In genomic region chr6:51998409-51999156, GRCm38 (mm10) we compare ENCODE assay signal across 9 mouse cellular contexts. TPM values are rescaled to one million over a fixed set of nuclear protein-coding genes. Genes with fewer than 3 reads are reported as not detected.
DNase-seq lines count a peak whose midpoint lies in the region; ATAC-seq and TF ChIP-seq lines count a peak whose summit lies in the region.
"Had no signal": no experiment of that assay in that cellular context is flagged by ENCODE, and none has a peak within 500 bp of the region (broad histone marks: within the 10 kb centered on the region; RNA-seq: fewer than 3 reads in every experiment).

No protein-coding gene starts in this region.

- intact Hi-C loops in gastrocnemius, adult 2 months (cut with DNase I), result loop anchor here (5.0 kb wide), 1 partner anchor 126 kb away; no protein-coding TSS in a partner anchor
- intact Hi-C loops in gastrocnemius, postnatal 14 days (cut with DNase I; ENCODE audit: low total_unique reads), result no loop called here

- H3K4me3 ChIP-seq in gastrocnemius, adult 2 months, result no peak overlapping the region
- H3K4me3 ChIP-seq in neural tube, embryonic 12.5 days, result no peak overlapping the region
- H3K4me3 ChIP-seq in neural tube, embryonic 15.5 days (replicated peaks), result no peak overlapping the region
- H3K4me3 ChIP-seq in stomach, postnatal 0 days (ENCODE audit: low read depth, low read length), result no peak overlapping the region
- H3K4me3 ChIP-seq: midbrain, embryonic 12.5 days had no signal

- no peaks in the 10 kb centered on the region for H3K9me3 ChIP-seq in neural tube, embryonic 12.5 days
- H3K9me3 ChIP-seq in neural tube, embryonic 15.5 days (replicated peaks), result no peaks in the 10 kb centered on the region
- H3K9me3 ChIP-seq in stomach, postnatal 0 days (ENCODE audit: control insufficient read depth, low read length), result no peaks in the 10 kb centered on the region
- H3K9me3 ChIP-seq: midbrain, embryonic 12.5 days had no signal

- no peak overlapping the region for H3K9ac ChIP-seq in neural tube, embryonic 12.5 days
- no peak overlapping the region for H3K9ac ChIP-seq in neural tube, embryonic 15.5 days (replicated peaks)
- H3K9ac ChIP-seq in stomach, postnatal 0 days (ENCODE audit: low read length), result no peak overlapping the region
- H3K9ac ChIP-seq: midbrain, embryonic 12.5 days had no signal

- peak; percentile 60 for TF ChIP-seq CTCF in gastrocnemius, adult 2 months (IDR thresholded peaks at IDR 0.05)
- TF ChIP-seq CTCF in stomach, postnatal 0 days (IDR thresholded peaks at IDR 0.05; ENCODE audit: low read depth), result peak; percentile 77

- peak; percentile 72 for ATAC-seq in neural tube, embryonic 12.5 days (ENCODE audit: low FRiP score, low read depth)
- no peak for ATAC-seq in neural tube, embryonic 15.5 days (ENCODE audit: low FRiP score)
- no peak for ATAC-seq in stomach, postnatal 0 days (ENCODE audit: low FRiP score, low TSS enrichment)
- ATAC-seq in megakaryocyte, adult 5-6 weeks (ENCODE audit: poor library complexity, severe bottlenecking), result no peak

- no peaks in the 10 kb centered on the region for H3K36me3 ChIP-seq in neural tube, embryonic 12.5 days
- no peaks in the 10 kb centered on the region for H3K36me3 ChIP-seq in neural tube, embryonic 15.5 days
- no peaks in the 10 kb centered on the region for H3K36me3 ChIP-seq in stomach, postnatal 0 days (ENCODE audit: control insufficient read depth, insufficient read depth, low read length)
- H3K36me3 ChIP-seq: midbrain, embryonic 12.5 days had no signal

- no peaks in the 10 kb centered on the region for H3K27me3 ChIP-seq in neural tube, embryonic 12.5 days (replicated peaks)
- H3K27me3 ChIP-seq in neural tube, embryonic 15.5 days (replicated peaks), result no peaks in the 10 kb centered on the region
- no peaks in the 10 kb centered on the region for H3K27me3 ChIP-seq in stomach, postnatal 0 days (ENCODE audit: control insufficient read depth, insufficient read depth, low read length)

- no peak overlapping the region for H3K27ac ChIP-seq in gastrocnemius, adult 2 months
- no peak overlapping the region for H3K27ac ChIP-seq in neural tube, embryonic 12.5 days
- H3K27ac ChIP-seq in neural tube, embryonic 15.5 days (replicated peaks), result no peak overlapping the region
- H3K27ac ChIP-seq in stomach, postnatal 0 days (replicated peaks), result no peak overlapping the region
- H3K27ac ChIP-seq: midbrain, embryonic 12.5 days had no signal

- H3K4me1 ChIP-seq in neural tube, embryonic 12.5 days, result peaks cover 17% of the 10 kb centered on the region
- H3K4me1 ChIP-seq in neural tube, embryonic 15.5 days, result peaks cover 8% of the 10 kb centered on the region
- no peaks in the 10 kb centered on the region for H3K4me1 ChIP-seq in stomach, postnatal 0 days (replicated peaks; ENCODE audit: control insufficient read depth, insufficient read depth)
- H3K4me1 ChIP-seq: midbrain, embryonic 12.5 days had no signal

- no peak overlapping the region for H3K4me2 ChIP-seq in neural tube, embryonic 12.5 days (replicated peaks)
- no peak overlapping the region for H3K4me2 ChIP-seq in neural tube, embryonic 15.5 days
- no peak overlapping the region for H3K4me2 ChIP-seq in stomach, postnatal 0 days (replicated peaks; ENCODE audit: low read depth)
- H3K4me2 ChIP-seq: midbrain, embryonic 12.5 days had no signal

- TF ChIP-seq EP300 in stomach, postnatal 0 days (optimal IDR thresholded peaks at IDR 0.05), result no peak

- 32% methylated on average over 7 of the region's 7 CpGs for WGBS in neural tube, embryonic 12.5 days
- 30% methylated on average over 7 of the region's 7 CpGs for WGBS in neural tube, embryonic 15.5 days
- 67% methylated on average over 7 of the region's 7 CpGs for WGBS in stomach, postnatal 0 days

- no peak for DNase-seq in gastrocnemius, adult 2 months
- DNase-seq in gastrocnemius, postnatal 14 days, result no peak
- DNase-seq in induced T-regulatory cell, adult 2 months (ENCODE audit: low read depth), result peak; percentile 39
- no peak for DNase-seq in stomach, postnatal 0 days (ENCODE audit: low spot score)
- no peak for DNase-seq in ovary, postnatal 36 days (ENCODE audit: low spot score)

RNA-seq across cellular contexts. Expression of gene Skap2, which starts 13.8 kb away (rescaled TPM):
- total RNA-seq in gastrocnemius, adult 2 months (2021), result 1 to 10 TPM; 1.9 to 4.0 TPM
- 1 to 10 TPM; 4.6 to 4.8 TPM for total RNA-seq in gastrocnemius, postnatal 14 days (2021)
- polyA plus RNA-seq in neural tube, embryonic 12.5 days (2016; fragmentation: Nextera tagmentation; extraction: Ambion mirVana), result 57.3 and 60.8 TPM in 2 replicates
- 29.5 and 30.1 TPM in 2 replicates for polyA plus RNA-seq in neural tube, embryonic 15.5 days (2015; fragmentation: Nextera tagmentation; extraction: Ambion mirVana)
- 26.8 and 27.3 TPM in 2 replicates for polyA plus RNA-seq in stomach, postnatal 0 days (2015; fragmentation: Nextera tagmentation; extraction: Ambion mirVana)
- total RNA-seq in megakaryocyte, adult 5-6 weeks (2015), result 178 and 191 TPM in 2 replicates
- 293 and 359 TPM in 2 replicates for total RNA-seq in megakaryocyte, adult 5-6 weeks (2017)

Comparison
In these comparisons a context has a peak if more than half of its experiments do, and no peak if none do; other contexts are left out.
1. RNA of gene Skap2, which starts 13.8 kb away (total RNA-seq): 178 to 359 TPM in megakaryocyte, adult 5-6 weeks; 4.6 to 4.8 TPM in gastrocnemius, postnatal 14 days and 1.9 to 4.0 TPM in gastrocnemius, adult 2 months; every median in the first group is over 10 times any median in the second.